Comparison of ENCODE assay signal across 9 mouse cellular contexts in genomic region chr5:137530588-137531413, GRCm38 (mm10). TPM values are rescaled to one million over a fixed set of nuclear protein-coding genes. Genes with fewer than 3 reads are reported as not detected.
A peak's percentile ranks its signal among the peaks of the same experiment; 100 is the strongest.
DNase-seq lines count a peak whose midpoint lies in the region; ATAC-seq lines count a peak whose summit lies in the region.
"Had no signal": no experiment of that assay in that cellular context is flagged by ENCODE, and none has a peak within 500 bp of the region (broad histone marks: within the 10 kb centered on the region; RNA-seq: fewer than 3 reads in every experiment).

No protein-coding gene starts in this region.

- 0 out of 2 replicates have a peak, but pooled peaks have one; percentile 8 for ATAC-seq in embryonic facial prominence, embryonic 12.5 days (ENCODE audit: insufficient number of reproducible peaks, insufficient read depth, low FRiP score, low TSS enrichment)
- ATAC-seq in liver, embryonic 11.5 days (replicated peaks; ENCODE audit: low FRiP score) = peak; percentile 5; the same call in 1 of the 2 replicates

- H3K9ac ChIP-seq in embryonic facial prominence, embryonic 12.5 days = peak overlapping the region; percentile 91
- peak overlapping the region; percentile 93 for H3K9ac ChIP-seq in liver, embryonic 11.5 days (ENCODE audit: low read depth, low read length)

- H3K4me1 ChIP-seq in embryonic facial prominence, embryonic 12.5 days = peaks cover 12% of the 10 kb centered on the region
- H3K4me1 ChIP-seq in liver, embryonic 11.5 days (replicated peaks; ENCODE audit: control insufficient read depth, insufficient read depth, low read length) = peaks cover 29% of the 10 kb centered on the region

- DNase-seq in 3T3-L1 (ENCODE audit: low read depth, low spot score) = peak; percentile 86
- peak; percentile 72 for DNase-seq in T-cell, adult 2 months (ENCODE audit: low spot score)
- peak; percentile 79 for DNase-seq in heart, adult 8-10 months (ENCODE audit: low spot score)
- peak; percentile 67 for DNase-seq in kidney, adult 9 months
- no peak for DNase-seq in liver, embryonic 11.5 days (ENCODE audit: low spot score)
- peak; percentile 73 for DNase-seq in naive thymus-derived CD4-positive, alpha-beta T cell, adult 2 months (ENCODE audit: low read depth)
- DNase-seq in telencephalon, adult 2 months (ENCODE audit: low read depth, low spot score) = peak; percentile 94

- WGBS in embryonic facial prominence, embryonic 12.5 days = under 1% methylated on average over 46 of the region's 46 CpGs
- 4% methylated on average over 46 of the region's 46 CpGs for WGBS in liver, embryonic 11.5 days

- no peaks in the 10 kb centered on the region for H3K9me3 ChIP-seq in embryonic facial prominence, embryonic 12.5 days
- no peaks in the 10 kb centered on the region for H3K9me3 ChIP-seq in liver, embryonic 11.5 days (ENCODE audit: control insufficient read depth, low read length)

- H3K4me3 ChIP-seq in embryonic facial prominence, embryonic 12.5 days = peak overlapping the region; percentile 78
- H3K4me3 ChIP-seq in liver, embryonic 11.5 days (ENCODE audit: low read depth, low read length) = peak overlapping the region; percentile 84

- peak overlapping the region; percentile 96 for H3K4me2 ChIP-seq in embryonic facial prominence, embryonic 12.5 days (replicated peaks)
- peak overlapping the region; percentile 100 for H3K4me2 ChIP-seq in liver, embryonic 11.5 days

- H3K36me3 ChIP-seq in embryonic facial prominence, embryonic 12.5 days = peaks cover 42% of the 10 kb centered on the region
- H3K36me3 ChIP-seq in liver, embryonic 11.5 days (ENCODE audit: control insufficient read depth, insufficient read depth, low read length) = peaks cover 31% of the 10 kb centered on the region

- H3K27me3 ChIP-seq in embryonic facial prominence, embryonic 12.5 days = no peaks in the 10 kb centered on the region
- H3K27me3 ChIP-seq in liver, embryonic 11.5 days (replicated peaks; ENCODE audit: control insufficient read depth, insufficient read depth, low read length) = no peaks in the 10 kb centered on the region

- H3K27ac ChIP-seq in embryonic facial prominence, embryonic 12.5 days = peak overlapping the region; percentile 94
- H3K27ac ChIP-seq in liver, embryonic 11.5 days (ENCODE audit: low read depth, low read length) = peak overlapping the region; percentile 56

RNA-seq across cellular contexts. Expression of gene Epo, which starts 2.2 kb away (rescaled TPM):
- polyA plus RNA-seq in embryonic facial prominence, embryonic 12.5 days (2016; fragmentation: Nextera tagmentation; extraction: Ambion mirVana) = 0.34 and 0.47 TPM in 2 replicates
- not detected for total RNA-seq in heart, adult 8-10 months (2022)
- polyA plus RNA-seq in liver, embryonic 11.5 days (2014; fragmentation: Nextera tagmentation; extraction: Ambion mirVana) = 4.6 and 7.8 TPM in 2 replicates
- polyA plus RNA-seq: gonadal fat pad, adult 2 months had no signal

RNA-seq across cellular contexts. Expression of gene Gnb2, which starts 2.5 kb away (rescaled TPM):
- 382 and 409 TPM in 2 replicates for polyA plus RNA-seq in embryonic facial prominence, embryonic 12.5 days (2016; fragmentation: Nextera tagmentation; extraction: Ambion mirVana)
- total RNA-seq in heart, adult 8-10 months (2022) = 100 to 1,000 TPM; 243 to 256 (median 246) TPM
- 306 and 319 TPM in 2 replicates for polyA plus RNA-seq in liver, embryonic 11.5 days (2014; fragmentation: Nextera tagmentation; extraction: Ambion mirVana)

RNA-seq across cellular contexts. Expression of gene Gigyf1, which starts 12.5 kb away (rescaled TPM):
- polyA plus RNA-seq in embryonic facial prominence, embryonic 12.5 days (2016; fragmentation: Nextera tagmentation; extraction: Ambion mirVana) = 17.4 and 18.1 TPM in 2 replicates
- total RNA-seq in heart, adult 8-10 months (2022) = 10 to 100 TPM; 25.5 to 37.3 (median 27.2) TPM
- 7.0 and 9.0 TPM in 2 replicates for polyA plus RNA-seq in liver, embryonic 11.5 days (2014; fragmentation: Nextera tagmentation; extraction: Ambion mirVana)

RNA-seq across cellular contexts. Expression of gene Actl6b, which starts 22.5 kb away (rescaled TPM):
- 6.1 and 9.3 TPM in 2 replicates for polyA plus RNA-seq in embryonic facial prominence, embryonic 12.5 days (2016; fragmentation: Nextera tagmentation; extraction: Ambion mirVana)
- total RNA-seq in heart, adult 8-10 months (2022) = not detected
- polyA plus RNA-seq in liver, embryonic 11.5 days (2014; fragmentation: Nextera tagmentation; extraction: Ambion mirVana) = 0.70 and 0.79 TPM in 2 replicates

RNA-seq across cellular contexts. Expression of gene Pop7, which starts 28.5 kb away (rescaled TPM):
- 54.0 and 56.4 TPM in 2 replicates for polyA plus RNA-seq in embryonic facial prominence, embryonic 12.5 days (2016; fragmentation: Nextera tagmentation; extraction: Ambion mirVana)
- total RNA-seq in heart, adult 8-10 months (2022) = 10 to 100 TPM; 15.0 to 18.3 (median 16.2) TPM
- polyA plus RNA-seq in liver, embryonic 11.5 days (2014; fragmentation: Nextera tagmentation; extraction: Ambion mirVana) = 61.4 and 70.6 TPM in 2 replicates
